Mouse (Mus musculus) heart, adult 2 months (tissue): Measurements from ENCODE around the gene Pla2g1b.

Experiments used
- CTCF ChIP-seq: fragments of 200-600 bp; IDR thresholded peaks from 2 replicates; pipeline ENCODE4 v1.8.1; 2022; ENCODE audit warnings: antibody characterized with exemption, mild to moderate bottlenecking, moderate library complexity
- EP300 ChIP-seq: fragments of 200-500 bp; IDR thresholded peaks from 2 replicates; pipeline ENCODE4 v1.6.1; 2011; ENCODE audit warnings: low read depth, low read length, control low read depth; ENCODE audit not compliant: insufficient read depth

DNA sequence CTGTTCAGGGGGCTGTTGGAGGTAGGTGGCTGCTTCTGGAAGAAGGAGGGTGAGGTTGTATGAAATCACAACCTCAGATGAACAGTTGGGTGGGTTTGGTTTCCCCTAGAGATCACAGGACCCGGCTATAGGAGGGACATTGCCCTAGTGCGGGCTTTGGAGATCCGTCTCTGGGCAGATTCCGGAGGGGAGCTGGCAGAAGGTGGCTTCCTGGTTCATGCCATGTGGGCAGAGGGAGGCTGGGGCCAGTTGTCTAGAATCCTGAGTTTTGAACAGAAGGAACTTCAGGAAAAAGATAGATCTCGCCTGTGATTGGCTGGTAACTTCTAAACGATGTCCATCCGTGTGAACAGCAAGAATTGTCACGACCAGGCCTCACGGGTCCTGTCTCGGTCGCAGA lies 33.7 kb upstream of the Pla2g1b start:
- TF ChIP-seq CTCF: no peak
- TF ChIP-seq EP300: no peak
